Mouse (Mus musculus): Measurements from ENCODE around the gene Nanos3. TPM values are rescaled to one million over a fixed set of nuclear protein-coding genes. Genes with fewer than 3 reads are reported as not detected.

The Nanos3 gene
- polyA plus RNA-seq, 1 experiment from 2014 or later: 4.3 TPM

DNA sequence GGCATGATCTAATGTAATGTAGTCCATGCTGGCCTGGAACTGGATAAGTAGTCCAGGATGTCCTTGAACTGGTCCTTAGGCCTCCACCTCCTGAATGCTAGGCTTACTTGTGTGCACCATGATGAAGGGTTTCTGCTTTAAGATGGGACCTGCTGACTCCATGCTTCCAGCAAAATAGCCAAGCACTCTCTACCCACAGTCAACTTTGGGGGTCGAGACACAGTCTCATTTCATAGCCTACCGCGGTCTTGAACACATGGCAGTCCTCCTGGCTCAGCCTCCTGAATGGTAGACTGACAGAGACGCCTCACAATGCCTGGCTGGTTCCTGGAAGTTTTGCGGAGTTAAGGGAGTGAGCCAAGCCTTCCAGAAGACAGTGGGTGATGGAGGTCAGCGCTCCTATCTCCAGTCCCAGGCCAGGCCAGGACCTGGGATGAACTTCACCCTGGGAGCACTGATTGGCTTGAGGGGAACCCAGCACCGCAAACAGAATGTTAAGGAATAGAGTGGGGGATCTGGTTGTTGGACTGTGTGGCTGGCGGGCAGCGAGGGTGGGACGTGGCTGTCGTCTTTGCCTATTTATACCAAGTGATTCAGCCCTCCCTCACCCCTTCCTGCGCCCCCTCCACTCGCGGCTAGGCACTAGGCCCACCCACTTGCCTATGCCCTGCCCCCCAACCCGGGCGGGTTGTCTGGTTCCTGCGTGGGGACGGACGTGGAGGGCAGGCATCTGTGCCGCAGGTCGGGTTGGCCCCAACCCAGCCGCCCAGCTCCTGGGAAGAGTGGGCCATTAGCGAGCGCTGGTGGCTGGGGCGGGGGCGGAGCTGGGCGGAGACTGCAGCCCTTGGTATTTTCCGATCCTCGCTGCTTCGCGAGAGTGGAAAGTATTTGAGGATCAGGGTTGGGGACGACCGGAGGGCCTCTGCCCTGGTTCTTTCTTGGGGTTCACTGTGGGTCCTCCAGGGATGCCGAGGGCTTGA is 18.2 kb upstream of the Nanos3 start:
- Histone ChIP-seq H3K27ac (ENCODE audit: low read depth, low read length) (peak overlapping the region; percentile 83), H3K9ac (ENCODE audit: low read depth, low read length) (peak overlapping the region; percentile 59), H3K4me2 (replicated peaks; ENCODE audit: low read depth, low read length) (peak overlapping the region; percentile 58), H3K9me3 (ENCODE audit: control insufficient read depth, low read length) (no peaks in the 10 kb centered on the region), H3K4me1 (ENCODE audit: control insufficient read depth, insufficient read depth, low read length) (peaks cover 54% of the 10 kb centered on the region), H3K36me3 (ENCODE audit: control insufficient read depth, insufficient read depth, low read length) (no peaks in the 10 kb centered on the region; the same call in 1 of the 2 replicates), H3K4me3 (ENCODE audit: low read length) (peak overlapping the region; percentile 38), H3K27me3 (ENCODE audit: control insufficient read depth, insufficient read depth, low read length) (no peaks in the 10 kb centered on the region)
- peak; percentile 51 for ATAC-seq (ENCODE audit: low FRiP score, low TSS enrichment)
- WGBS: 8% methylated on average over 34 of the region's 34 CpGs

DNA sequence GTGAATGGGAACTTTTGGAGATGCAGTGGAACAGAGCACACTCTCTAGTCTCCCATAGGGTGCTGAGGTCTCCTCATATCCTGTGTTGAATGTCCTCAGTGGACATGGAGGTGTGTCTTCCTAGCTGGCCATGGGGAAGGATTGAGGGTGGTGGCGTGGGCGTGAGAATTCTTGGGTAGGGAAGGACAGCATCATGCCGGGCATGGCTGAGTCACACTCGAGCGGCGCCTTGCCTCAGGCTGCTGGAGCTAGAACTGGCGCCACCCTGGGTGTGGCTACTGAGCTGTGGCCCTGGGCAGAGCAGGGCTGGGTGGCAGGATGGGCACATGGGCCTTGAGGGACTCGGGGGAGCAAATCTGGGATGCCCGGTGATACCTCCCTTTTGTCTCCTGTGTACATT is 17.4 kb upstream of the Nanos3 start:
- peak overlapping the region; percentile 71; the same call in 1 of the 2 replicates for H3K4me3 ChIP-seq (ENCODE audit: low read length)
- H3K4me1 ChIP-seq (ENCODE audit: control insufficient read depth, insufficient read depth, low read length): peaks cover 54% of the 10 kb centered on the region
- no peaks in the 10 kb centered on the region for H3K9me3 ChIP-seq (ENCODE audit: control insufficient read depth, low read length)
- H3K27me3 ChIP-seq (ENCODE audit: control insufficient read depth, insufficient read depth, low read length): no peaks in the 10 kb centered on the region
- ATAC-seq (ENCODE audit: low FRiP score, low TSS enrichment): no peak
- H3K27ac ChIP-seq (ENCODE audit: low read depth, low read length): peak overlapping the region; percentile 83; the same call in 1 of the 2 replicates
- no peak overlapping the region for H3K9ac ChIP-seq (ENCODE audit: low read depth, low read length)
- H3K36me3 ChIP-seq (ENCODE audit: control insufficient read depth, insufficient read depth, low read length): no peaks in the 10 kb centered on the region; the same call in 1 of the 2 replicates
- peak overlapping the region; percentile 58 for H3K4me2 ChIP-seq (replicated peaks; ENCODE audit: low read depth, low read length)
- 69% methylated on average over 9 of the region's 9 CpGs for WGBS

DNA sequence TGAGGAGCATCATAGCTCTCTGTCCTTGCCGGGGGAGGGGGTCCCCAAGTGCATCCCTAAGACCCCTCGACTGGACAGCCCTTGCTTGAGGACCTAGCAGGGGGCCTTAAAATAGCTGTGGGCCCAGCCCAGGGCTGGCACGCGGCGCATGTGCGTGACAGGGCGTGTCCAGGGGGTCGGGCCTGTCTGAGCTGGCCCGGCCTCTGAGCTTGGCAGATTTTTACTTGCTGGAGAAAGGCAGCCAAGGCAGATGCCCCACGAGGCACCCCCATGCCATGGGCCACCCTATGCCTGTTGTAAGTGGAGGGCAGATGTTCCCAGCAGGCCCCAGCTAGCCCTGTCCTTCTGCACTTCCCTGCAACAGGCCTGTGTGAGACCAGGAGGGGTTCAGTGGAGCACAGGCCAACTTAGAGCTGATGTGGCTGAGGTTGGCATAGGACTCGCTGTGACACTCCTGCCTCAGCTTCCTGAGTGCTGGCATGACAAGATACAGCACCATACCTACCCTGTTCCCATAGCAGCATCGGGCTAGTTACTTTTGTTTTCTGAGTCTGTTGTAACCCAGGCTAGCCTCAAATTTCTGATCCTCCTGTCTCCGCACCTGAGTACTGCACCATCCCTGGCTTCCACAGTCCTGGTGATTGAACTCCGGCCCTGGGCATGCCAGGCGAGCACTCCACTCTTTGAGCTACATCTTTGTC is 16.7 kb upstream of the Nanos3 start:
- Histone ChIP-seq H3K9me3 (ENCODE audit: control insufficient read depth, low read length) (no peaks in the 10 kb centered on the region), H3K4me2 (replicated peaks; ENCODE audit: low read depth, low read length) (peak overlapping the region; percentile 91), H3K4me3 (ENCODE audit: low read length) (peak overlapping the region; percentile 71), H3K27ac (ENCODE audit: low read depth, low read length) (peak overlapping the region; percentile 90; the same call in 1 of the 2 replicates), H3K36me3 (ENCODE audit: control insufficient read depth, insufficient read depth, low read length) (no peaks in the 10 kb centered on the region; the same call in 1 of the 2 replicates), H3K4me1 (ENCODE audit: control insufficient read depth, insufficient read depth, low read length) (peaks cover 51% of the 10 kb centered on the region), H3K9ac (ENCODE audit: low read depth, low read length) (peak overlapping the region; percentile 82), H3K27me3 (ENCODE audit: control insufficient read depth, insufficient read depth, low read length) (no peaks in the 10 kb centered on the region)
- WGBS: 52% methylated on average over 15 of the region's 15 CpGs
- ATAC-seq (ENCODE audit: low FRiP score, low TSS enrichment): no peak

DNA sequence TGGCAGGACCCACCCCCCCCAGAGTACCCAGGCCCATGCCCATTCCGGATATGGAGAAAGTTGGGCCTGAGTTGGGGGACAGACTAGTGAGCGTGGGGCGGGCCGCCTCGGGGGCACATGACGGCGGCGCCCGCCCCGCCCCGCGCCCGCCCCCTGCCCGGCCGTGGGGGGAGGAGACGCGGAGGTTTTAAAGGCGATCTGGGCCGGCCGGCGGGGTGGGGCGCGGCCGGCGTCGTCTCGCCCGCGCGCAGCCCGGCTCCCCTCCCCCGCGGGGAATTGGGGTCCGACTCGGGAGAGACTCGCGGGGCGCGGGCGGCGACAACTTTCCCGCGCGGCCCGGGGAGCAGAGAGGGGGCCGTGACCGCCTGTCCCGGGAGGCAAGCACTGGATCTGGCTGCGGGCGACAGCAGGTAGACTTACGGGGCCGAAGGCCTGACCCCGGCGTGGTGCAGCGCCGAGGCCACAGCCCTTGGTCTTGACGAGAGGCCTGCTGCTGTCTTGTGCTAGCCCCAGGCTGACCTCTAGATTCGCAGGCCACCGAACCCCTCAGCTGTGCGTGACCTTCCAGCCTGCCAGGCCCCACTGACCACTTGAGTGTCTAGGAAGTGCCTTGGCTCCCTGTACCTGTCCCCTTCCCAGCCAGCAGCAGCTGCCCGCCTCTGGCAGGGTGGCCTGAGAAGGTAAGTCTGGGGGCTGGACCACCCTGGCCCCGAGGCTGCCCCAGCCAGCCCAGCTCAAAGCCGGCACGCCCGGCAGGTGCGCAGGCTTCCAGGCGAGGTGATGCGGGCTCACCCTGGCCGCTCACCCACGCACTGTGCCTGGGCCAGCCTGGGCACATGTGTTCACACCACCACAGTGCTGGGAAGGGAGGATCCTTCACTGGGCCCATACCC is 15.9 kb upstream of the Nanos3 start:
- 4% methylated on average over 60 of the region's 70 CpGs for whole genome bisulfite sequencing
- H3K27me3 ChIP-seq (ENCODE audit: control insufficient read depth, insufficient read depth, low read length): no peaks in the 10 kb centered on the region
- peak overlapping the region; percentile 90 for H3K27ac ChIP-seq (ENCODE audit: low read depth, low read length)
- H3K9ac ChIP-seq (ENCODE audit: low read depth, low read length): peak overlapping the region; percentile 82
- H3K4me2 ChIP-seq (replicated peaks; ENCODE audit: low read depth, low read length): peak overlapping the region; percentile 91
- no peaks in the 10 kb centered on the region; the same call in 1 of the 2 replicates for H3K36me3 ChIP-seq (ENCODE audit: control insufficient read depth, insufficient read depth, low read length)
- peak; percentile 6; the same call in 1 of the 2 replicates for ATAC-seq (ENCODE audit: low FRiP score, low TSS enrichment)
- H3K4me1 ChIP-seq (ENCODE audit: control insufficient read depth, insufficient read depth, low read length): peaks cover 51% of the 10 kb centered on the region
- no peaks in the 10 kb centered on the region for H3K9me3 ChIP-seq (ENCODE audit: control insufficient read depth, low read length)
- peak overlapping the region; percentile 71 for H3K4me3 ChIP-seq (ENCODE audit: low read length)

DNA sequence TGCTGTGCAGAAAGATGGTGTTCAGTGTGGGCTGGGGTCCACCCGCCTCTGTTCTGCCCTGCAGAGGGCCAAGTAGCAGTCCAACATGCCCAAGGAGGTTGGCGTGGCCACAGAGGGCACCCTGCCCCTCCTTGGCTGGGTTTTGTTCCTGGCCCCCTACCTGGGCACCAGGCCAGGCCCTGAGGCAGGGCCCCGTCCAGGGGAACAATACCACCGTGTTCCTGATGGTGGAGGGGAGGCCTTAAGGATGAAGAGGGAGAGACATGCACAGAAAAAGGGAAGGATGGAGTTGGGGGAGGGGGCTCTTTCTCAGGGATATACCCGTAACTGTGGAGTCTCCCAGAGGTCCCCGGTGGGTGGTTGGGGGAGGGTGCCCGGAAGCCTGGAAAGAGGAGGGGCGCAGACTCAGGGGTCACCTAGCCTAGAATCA is 15.1 kb upstream of the Nanos3 start:
- Histone ChIP-seq H3K9ac (ENCODE audit: low read depth, low read length) (peak overlapping the region; percentile 82; the same call in 1 of the 2 replicates), H3K4me2 (replicated peaks; ENCODE audit: low read depth, low read length) (peak overlapping the region; percentile 91), H3K9me3 (ENCODE audit: control insufficient read depth, low read length) (no peaks in the 10 kb centered on the region), H3K4me3 (ENCODE audit: low read length) (peak overlapping the region; percentile 71), H3K4me1 (ENCODE audit: control insufficient read depth, insufficient read depth, low read length) (peaks cover 51% of the 10 kb centered on the region), H3K27me3 (ENCODE audit: control insufficient read depth, insufficient read depth, low read length) (no peaks in the 10 kb centered on the region), H3K27ac (ENCODE audit: low read depth, low read length) (peak overlapping the region; percentile 90; the same call in 1 of the 2 replicates), H3K36me3 (ENCODE audit: control insufficient read depth, insufficient read depth, low read length) (no peaks in the 10 kb centered on the region; the same call in 1 of the 2 replicates)
- 17% methylated on average over 8 of the region's 8 CpGs for WGBS
- no peak for ATAC-seq (ENCODE audit: low FRiP score, low TSS enrichment)

DNA sequence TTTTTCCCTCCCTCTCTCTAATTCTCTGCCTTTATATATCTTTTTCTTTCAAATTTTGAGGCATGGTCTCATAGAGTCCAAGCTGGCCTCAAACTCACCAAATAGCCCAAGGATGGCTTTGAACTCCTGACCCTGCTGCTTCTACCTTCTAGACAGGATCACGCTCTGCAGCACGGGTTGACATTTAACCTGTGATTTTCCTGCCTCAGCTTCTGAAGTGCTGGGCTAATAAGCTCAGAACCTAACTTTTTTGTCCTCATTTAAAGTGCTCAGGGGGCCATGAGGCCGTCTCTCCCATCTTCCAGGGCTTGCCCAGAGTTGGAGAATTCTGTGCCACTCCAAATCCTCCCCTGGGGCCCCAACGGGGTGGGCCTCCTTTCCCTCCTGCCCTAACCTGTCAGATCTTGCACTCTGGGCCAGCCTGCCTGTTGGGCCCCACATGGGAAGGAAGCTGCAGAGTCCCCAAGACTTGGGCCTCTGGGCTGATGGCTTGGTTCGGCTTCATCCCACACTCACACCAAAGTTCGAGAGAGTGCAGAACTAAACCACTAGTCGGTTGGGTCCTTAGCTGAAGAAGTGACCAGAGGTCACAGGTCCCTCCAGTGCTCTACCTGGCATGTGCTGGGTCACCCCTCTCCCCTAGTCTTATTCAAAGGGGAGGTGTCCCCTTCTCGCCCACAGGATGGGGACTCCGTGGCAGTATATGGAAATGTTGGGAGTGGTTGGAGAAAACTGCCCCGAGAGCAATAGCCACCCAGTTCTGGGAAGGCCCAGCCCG is 14.5 kb upstream of the Nanos3 start:
- peak overlapping the region; percentile 9; the same call in 1 of the 2 replicates for H3K9ac ChIP-seq (ENCODE audit: low read depth, low read length)
- H3K27me3 ChIP-seq (ENCODE audit: control insufficient read depth, insufficient read depth, low read length): no peaks in the 10 kb centered on the region
- WGBS: 39% methylated on average over 11 of the region's 11 CpGs
- H3K36me3 ChIP-seq (ENCODE audit: control insufficient read depth, insufficient read depth, low read length): no peaks in the 10 kb centered on the region; the same call in 1 of the 2 replicates
- no peaks in the 10 kb centered on the region for H3K9me3 ChIP-seq (ENCODE audit: control insufficient read depth, low read length)
- no peak overlapping the region for H3K4me3 ChIP-seq (ENCODE audit: low read length)
- H3K4me2 ChIP-seq (replicated peaks; ENCODE audit: low read depth, low read length): no peak overlapping the region
- H3K27ac ChIP-seq (ENCODE audit: low read depth, low read length): peak overlapping the region; percentile 90
- ATAC-seq (ENCODE audit: low FRiP score, low TSS enrichment): no peak
- H3K4me1 ChIP-seq (ENCODE audit: control insufficient read depth, insufficient read depth, low read length): peaks cover 51% of the 10 kb centered on the region

DNA sequence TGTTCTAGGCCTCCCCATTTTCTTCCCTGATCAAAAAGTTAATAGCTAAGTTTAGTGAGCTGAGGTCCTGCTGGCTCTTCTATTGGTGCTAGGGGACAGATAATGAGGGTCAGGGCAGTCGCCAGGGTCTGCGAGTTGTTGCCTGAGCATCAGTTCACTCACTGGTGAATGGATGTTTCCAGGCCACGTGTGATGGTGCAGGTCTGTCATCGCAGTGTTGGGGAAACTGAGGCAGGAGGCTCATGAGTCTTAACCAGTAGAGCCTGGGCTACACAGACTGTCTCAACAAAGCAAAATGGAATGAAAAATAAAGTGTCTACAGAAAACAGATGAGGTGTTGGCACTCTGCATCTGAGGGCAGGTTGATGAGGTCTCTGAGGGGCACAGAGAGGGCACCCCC is 13.9 kb upstream of the Nanos3 start:
- Histone ChIP-seq H3K27me3 (ENCODE audit: control insufficient read depth, insufficient read depth, low read length) (no peaks in the 10 kb centered on the region), H3K27ac (ENCODE audit: low read depth, low read length) (peak overlapping the region; percentile 97), H3K4me1 (ENCODE audit: control insufficient read depth, insufficient read depth, low read length) (peaks cover 49% of the 10 kb centered on the region), H3K36me3 (ENCODE audit: control insufficient read depth, insufficient read depth, low read length) (no peaks in the 10 kb centered on the region), H3K9me3 (ENCODE audit: control insufficient read depth, low read length) (no peaks in the 10 kb centered on the region), H3K4me3 (ENCODE audit: low read length) (peak overlapping the region; percentile 41; the same call in 1 of the 2 replicates), H3K9ac (ENCODE audit: low read depth, low read length) (peak overlapping the region; percentile 60; the same call in 1 of the 2 replicates), H3K4me2 (replicated peaks; ENCODE audit: low read depth, low read length) (peak overlapping the region; percentile 58)
- no peak for ATAC-seq (ENCODE audit: low FRiP score, low TSS enrichment)
- 24% methylated on average over 4 of the region's 4 CpGs for WGBS

Measured in kidney, embryonic 14.5 days (tissue).